In genomic region chr8:72496217-72496616, GRCm38 (mm10) we compare ENCODE assay signal across 26 mouse cellular contexts. TPM values are rescaled to one million over a fixed set of nuclear protein-coding genes. Genes with fewer than 3 reads are reported as not detected.
DNase-seq lines count a peak whose midpoint lies in the region; ATAC-seq and TF ChIP-seq lines count a peak whose summit lies in the region.
"Had no signal": no experiment of that assay in that cellular context is flagged by ENCODE, and none has a peak within 500 bp of the region (broad histone marks: within the 10 kb centered on the region; RNA-seq: fewer than 3 reads in every experiment).

No protein-coding gene starts in this region.

- H3K27ac ChIP-seq in gastrocnemius, adult 2 months: peak overlapping the region; percentile 97
- H3K27ac ChIP-seq in midbrain, embryonic 10.5 days (replicated peaks): no peak overlapping the region
- no peak overlapping the region for H3K27ac ChIP-seq in midbrain, embryonic 13.5 days
- H3K27ac ChIP-seq: embryonic facial prominence, embryonic 10.5 days; embryonic facial prominence, embryonic 13.5 days; forebrain, embryonic 12.5 days; forebrain, embryonic 15.5 days; heart, embryonic 15.5 days; hindbrain, embryonic 14.5 days; hindbrain, postnatal 0 days had no signal

- H3K4me2 ChIP-seq in midbrain, embryonic 13.5 days (replicated peaks): no peak overlapping the region
- H3K4me2 ChIP-seq: embryonic facial prominence, embryonic 13.5 days; forebrain, embryonic 12.5 days; forebrain, embryonic 15.5 days; heart, embryonic 12.5 days; heart, embryonic 15.5 days; hindbrain, embryonic 14.5 days had no signal

- ATAC-seq in midbrain, embryonic 13.5 days: no peak
- no peak for ATAC-seq in megakaryocyte progenitor cell, adult 5-6 weeks (replicated peaks; ENCODE audit: poor library complexity)
- ATAC-seq: forebrain, embryonic 15.5 days; hindbrain, postnatal 0 days; inflammation-experienced regulatory T-cells, adult 6 months; intestine, embryonic 16.5 days had no signal

- no peak overlapping the region; the same call in 1 of the 2 replicates for H3K4me3 ChIP-seq in gastrocnemius, adult 2 months
- H3K4me3 ChIP-seq in midbrain, embryonic 10.5 days: 0 out of 2 replicates have a peak overlapping the region, but pooled peaks have one; percentile 3
- no peak overlapping the region for H3K4me3 ChIP-seq in midbrain, embryonic 13.5 days (replicated peaks)
- peak overlapping the region; percentile 62 for H3K4me3 ChIP-seq in E14TG2a.4 (replicated peaks; ENCODE audit: low read length)
- H3K4me3 ChIP-seq: embryonic facial prominence, embryonic 10.5 days; embryonic facial prominence, embryonic 13.5 days; erythroblast, embryonic 14.5 days; forebrain, embryonic 12.5 days; forebrain, embryonic 15.5 days; heart, embryonic 12.5 days; heart, embryonic 15.5 days had no signal

- peaks cover 51% of the 10 kb centered on the region for H3K36me3 ChIP-seq in midbrain, embryonic 10.5 days
- peaks cover 30% of the 10 kb centered on the region for H3K36me3 ChIP-seq in midbrain, embryonic 13.5 days
- peaks cover 74% of the 10 kb centered on the region for H3K36me3 ChIP-seq in E14TG2a.4 (ENCODE audit: insufficient read depth, low read length)

- H3K4me1 ChIP-seq in midbrain, embryonic 10.5 days: peaks cover 19% of the 10 kb centered on the region
- H3K4me1 ChIP-seq in midbrain, embryonic 13.5 days (replicated peaks): peaks cover 20% of the 10 kb centered on the region
- peaks cover 86% of the 10 kb centered on the region for H3K4me1 ChIP-seq in E14TG2a.4 (replicated peaks; ENCODE audit: low read depth, low read length)

- no peak overlapping the region for H3K9ac ChIP-seq in midbrain, embryonic 13.5 days (replicated peaks)
- H3K9ac ChIP-seq: forebrain, embryonic 12.5 days; forebrain, embryonic 15.5 days; heart, embryonic 12.5 days; heart, embryonic 15.5 days; hindbrain, embryonic 14.5 days had no signal

- H3K9me3 ChIP-seq in midbrain, embryonic 10.5 days (replicated peaks): no peaks in the 10 kb centered on the region
- no peaks in the 10 kb centered on the region for H3K9me3 ChIP-seq in midbrain, embryonic 13.5 days
- H3K9me3 ChIP-seq in E14TG2a.4 (ENCODE audit: low read length): no peaks in the 10 kb centered on the region
- H3K9me3 ChIP-seq: embryonic facial prominence, embryonic 10.5 days; embryonic facial prominence, embryonic 13.5 days; forebrain, embryonic 12.5 days; forebrain, embryonic 15.5 days; G1E; heart, embryonic 12.5 days; heart, embryonic 15.5 days had no signal

- no peaks in the 10 kb centered on the region for H3K27me3 ChIP-seq in midbrain, embryonic 10.5 days (ENCODE audit: low read depth, poor library complexity, severe bottlenecking)
- H3K27me3 ChIP-seq in midbrain, embryonic 13.5 days: no peaks in the 10 kb centered on the region
- no peaks in the 10 kb centered on the region for H3K27me3 ChIP-seq in E14TG2a.4 (ENCODE audit: insufficient read depth, low read length)
- H3K27me3 ChIP-seq: embryonic facial prominence, embryonic 13.5 days; forebrain, embryonic 12.5 days; forebrain, embryonic 15.5 days; heart, embryonic 12.5 days; heart, embryonic 15.5 days had no signal

- DNase-seq in gastrocnemius, adult 2 months: peak; percentile 31
- no peak for DNase-seq in gastrocnemius, postnatal 10 days
- no peak for DNase-seq in midbrain, embryonic 10.5 days (ENCODE audit: low spot score)
- DNase-seq in 3134 (ENCODE audit: extremely low read depth, insufficient read length, low spot score): peak; percentile 18
- DNase-seq: adrenal gland, postnatal 14 days; cerebellum, adult 9-10 months; embryo, embryonic 11 days; gastrocnemius, postnatal 14 days; heart, adult 18-20 months; heart, postnatal 10 days; heart, postnatal 4 days had no signal

- WGBS in midbrain, embryonic 10.5 days: 94% methylated on average over 19 of the region's 19 CpGs
- WGBS in midbrain, embryonic 13.5 days: 91% methylated on average over 19 of the region's 19 CpGs

- no peak for TF ChIP-seq CTCF in gastrocnemius, adult 2 months (IDR thresholded peaks at IDR 0.05)
- no peak for TF ChIP-seq CTCF in E14TG2a.4 (conservative IDR thresholded peaks at IDR 0.05; ENCODE audit: low read length)

- intact Hi-C loops in gastrocnemius, adult 2 months (cut with DNase I): loop anchor here (10.0 kb wide), 1 partner anchor 729 kb away; no protein-coding TSS in a partner anchor

RNA-seq across cellular contexts. Expression of gene Slc35e1, which starts 3.8 kb away (rescaled TPM):
- 10 to 100 TPM; 44.8 to 52.0 TPM for total RNA-seq in gastrocnemius, adult 2 months (2021)
- total RNA-seq in gastrocnemius, postnatal 10 days (2021): 10 to 100 TPM; 23.3 to 25.3 TPM
- 13.1 and 16.3 TPM in 2 replicates for polyA plus RNA-seq in midbrain, embryonic 10.5 days (2016; fragmentation: Nextera tagmentation; extraction: Ambion mirVana)
- 9.0 and 11.9 TPM in 2 replicates for polyA plus RNA-seq in midbrain, embryonic 13.5 days (2015; fragmentation: Nextera tagmentation; extraction: Ambion mirVana)
- total RNA-seq in megakaryocyte progenitor cell, adult 5-6 weeks (2015): 27.3 and 40.7 TPM in 2 replicates
- 26.8 and 30.3 TPM in 2 replicates for total RNA-seq in megakaryocyte progenitor cell, adult 5-6 weeks (2017)

RNA-seq across cellular contexts. Expression of gene Cherp, which starts 21.2 kb away (rescaled TPM):
- 10 to 100 TPM; 19.7 to 26.1 TPM for total RNA-seq in gastrocnemius, adult 2 months (2021)
- total RNA-seq in gastrocnemius, postnatal 10 days (2021): 10 to 100 TPM; 27.5 to 38.9 TPM
- polyA plus RNA-seq in midbrain, embryonic 10.5 days (2016; fragmentation: Nextera tagmentation; extraction: Ambion mirVana): 96.8 and 105 TPM in 2 replicates
- polyA plus RNA-seq in midbrain, embryonic 13.5 days (2015; fragmentation: Nextera tagmentation; extraction: Ambion mirVana): 49.7 and 56.3 TPM in 2 replicates
- 80.1 and 106 TPM in 2 replicates for total RNA-seq in megakaryocyte progenitor cell, adult 5-6 weeks (2015)
- total RNA-seq in megakaryocyte progenitor cell, adult 5-6 weeks (2017): 17.7 and 23.8 TPM in 2 replicates

RNA-seq across cellular contexts. Expression of gene Med26, which starts 51.9 kb away (rescaled TPM):
- 10 to 100 TPM in 1 of 2 experiments, 1 to 10 TPM in 1; 7.0 to 17.2 TPM for total RNA-seq in gastrocnemius, adult 2 months (2021)
- total RNA-seq in gastrocnemius, postnatal 10 days (2021): 1 to 10 TPM; 7.0 to 9.3 TPM
- polyA plus RNA-seq in midbrain, embryonic 10.5 days (2016; fragmentation: Nextera tagmentation; extraction: Ambion mirVana): 19.0 and 19.9 TPM in 2 replicates
- 16.6 and 17.7 TPM in 2 replicates for polyA plus RNA-seq in midbrain, embryonic 13.5 days (2015; fragmentation: Nextera tagmentation; extraction: Ambion mirVana)
- 10.0 and 12.0 TPM in 2 replicates for total RNA-seq in megakaryocyte progenitor cell, adult 5-6 weeks (2015)
- 8.6 and 9.9 TPM in 2 replicates for total RNA-seq in megakaryocyte progenitor cell, adult 5-6 weeks (2017)

RNA-seq across cellular contexts. Expression of gene 1700030K09Rik, which starts 52.5 kb away (rescaled TPM):
- total RNA-seq in gastrocnemius, adult 2 months (2021): 1 to 10 TPM; 3.3 to 4.8 TPM
- 1 to 10 TPM; 3.6 to 5.6 TPM for total RNA-seq in gastrocnemius, postnatal 10 days (2021)
- 16.5 and 16.9 TPM in 2 replicates for polyA plus RNA-seq in midbrain, embryonic 10.5 days (2016; fragmentation: Nextera tagmentation; extraction: Ambion mirVana)
- polyA plus RNA-seq in midbrain, embryonic 13.5 days (2015; fragmentation: Nextera tagmentation; extraction: Ambion mirVana): 17.5 and 18.8 TPM in 2 replicates
- total RNA-seq in megakaryocyte progenitor cell, adult 5-6 weeks (2015): 3.0 and 3.3 TPM in 2 replicates
- 6.3 and 6.5 TPM in 2 replicates for total RNA-seq in megakaryocyte progenitor cell, adult 5-6 weeks (2017)

RNA-seq across cellular contexts. Expression of gene Calr3, which starts 52.5 kb away (rescaled TPM):
- 1 to 10 TPM; 3.1 to 4.2 TPM for total RNA-seq in gastrocnemius, adult 2 months (2021)
- total RNA-seq in gastrocnemius, postnatal 10 days (2021): 1 to 10 TPM; 1.7 to 1.8 TPM
- 1.8 and 2.1 TPM in 2 replicates for polyA plus RNA-seq in midbrain, embryonic 10.5 days (2016; fragmentation: Nextera tagmentation; extraction: Ambion mirVana)
- 0.75 and 1.7 TPM in 2 replicates for polyA plus RNA-seq in midbrain, embryonic 13.5 days (2015; fragmentation: Nextera tagmentation; extraction: Ambion mirVana)
- total RNA-seq in megakaryocyte progenitor cell, adult 5-6 weeks (2015): 2.2 TPM in 2 replicates
- 2.9 TPM in 2 replicates for total RNA-seq in megakaryocyte progenitor cell, adult 5-6 weeks (2017)
- polyA plus RNA-seq: erythroblast, embryonic 14.5 days had no signal

Comparison
In these comparisons a context has a peak if more than half of its experiments do, and no peak if none do; other contexts are left out.
1. DNase-seq: peak in gastrocnemius, adult 2 months (single experiment) and 3134 (single experiment); none in gastrocnemius, postnatal 10 days (single experiment) and midbrain, embryonic 10.5 days (single experiment).
2. H3K4me3 ChIP-seq: peak in midbrain, embryonic 10.5 days (single experiment) and E14TG2a.4 (single experiment); none in gastrocnemius, adult 2 months (single experiment) and midbrain, embryonic 13.5 days (single experiment).